Mouse (Mus musculus) limb, embryonic 14.5 days (tissue): ENCODE data around the gene Acvr1b. TPM values are rescaled to one million over a fixed set of nuclear protein-coding genes. Genes with fewer than 3 reads are reported as not detected.
A peak's percentile ranks its signal among the peaks of the same experiment; 100 is the strongest.

Experiments
- ATAC-seq: fragments of 200-750 bp; cut with Nextera tagmentation; 2 replicates; pipeline ENCODE4 v1.8.0; 2017; ENCODE audit warnings: low read depth, moderate number of reproducible peaks, moderate TSS enrichment; ENCODE audit not compliant: low FRiP score
- DNase-seq: peaks from one replicate; pipeline ENCODE4 v3.0.0-alpha.2; 2015; ENCODE audit warnings: low spot score
- H3K27ac ChIP-seq: fragments of 300-500 bp; sonication (generic); replicated peaks from 2 replicates; pipeline ENCODE4 v1.5.1; 2014; ENCODE audit warnings: low read depth, mild to moderate bottlenecking, low read length, moderate library complexity, mixed read lengths
- H3K27me3 ChIP-seq: fragments of 300-500 bp; sonication (generic); 2 replicates; pipeline ENCODE4 v1.6.1; 2014; ENCODE audit warnings: low read length, mixed read lengths; ENCODE audit not compliant: control insufficient read depth, insufficient read depth
- H3K36me3 ChIP-seq: fragments of 300-500 bp; sonication (generic); 2 replicates; pipeline ENCODE4 v1.6.1; 2014; ENCODE audit warnings: mild to moderate bottlenecking, low read length, moderate library complexity, mixed read lengths; ENCODE audit not compliant: control insufficient read depth, insufficient read depth
- H3K4me1 ChIP-seq: fragments of 300-500 bp; sonication (generic); 2 replicates; pipeline ENCODE4 v1.6.1; 2014; ENCODE audit warnings: antibody characterized with exemption, low read length, mixed read lengths; ENCODE audit not compliant: control insufficient read depth, insufficient read depth
- H3K4me2 ChIP-seq: fragments of 300-500 bp; sonication (generic); replicated peaks from 2 replicates; pipeline ENCODE4 v1.6.1; 2014; ENCODE audit warnings: low read depth, mild to moderate bottlenecking, low read length, moderate library complexity; ENCODE audit not compliant: severe bottlenecking
- H3K4me3 ChIP-seq: fragments of 300-500 bp; sonication (generic); replicated peaks from 2 replicates; pipeline ENCODE4 v1.5.1; 2014; ENCODE audit warnings: low read length
- H3K9ac ChIP-seq: fragments of 300-500 bp; sonication (generic); 2 replicates; pipeline ENCODE4 v1.6.1; 2014; ENCODE audit warnings: mild to moderate bottlenecking, low read depth, low read length, moderate library complexity; ENCODE audit not compliant: severe bottlenecking
- H3K9me3 ChIP-seq: fragments of 300-500 bp; sonication (generic); 2 replicates; pipeline ENCODE4 v1.6.1; 2016; ENCODE audit warnings: low read length; ENCODE audit not compliant: control insufficient read depth
- POLR2A ChIP-seq: fragments of 200-500 bp; IDR thresholded peaks from 2 replicates; pipeline ENCODE4 v1.8.0; 2012; ENCODE audit warnings: inconsistent platforms, mild to moderate bottlenecking, moderate library complexity, borderline replicate concordance; ENCODE audit not compliant: insufficient read depth, insufficient read length; ENCODE audit errors: extremely low read depth
- WGBS: fragments of 180-500 bp; shearing (Covaris S2); extraction: QIAGEN DNeasy Blood & Tissue Kit; methylation state at CpG from one replicate; pipeline ENCODE4 v1.1.7; 2014; 5-methylcytosine and 5-hydroxymethylcytosine counted together
- polyA plus RNA-seq, 2 experiments: library from polyadenylated mRNA; depleted of rRNA in 1 of 2; stranded (reverse) in 1 of 2; unstranded in 1 of 2; fragments of >200 nt; fragmentation: Nextera tagmentation in 1 of 2; extraction: Ambion mirVana in 1 of 2; gene quantifications; 2 replicates each; pipeline versions ENCODE4 v1.2.1 to v1.2.3; 2012 to 2014

The Acvr1b gene
- polyA plus RNA-seq, 2 experiments = 12.3 to 27.2 TPM

DNA sequence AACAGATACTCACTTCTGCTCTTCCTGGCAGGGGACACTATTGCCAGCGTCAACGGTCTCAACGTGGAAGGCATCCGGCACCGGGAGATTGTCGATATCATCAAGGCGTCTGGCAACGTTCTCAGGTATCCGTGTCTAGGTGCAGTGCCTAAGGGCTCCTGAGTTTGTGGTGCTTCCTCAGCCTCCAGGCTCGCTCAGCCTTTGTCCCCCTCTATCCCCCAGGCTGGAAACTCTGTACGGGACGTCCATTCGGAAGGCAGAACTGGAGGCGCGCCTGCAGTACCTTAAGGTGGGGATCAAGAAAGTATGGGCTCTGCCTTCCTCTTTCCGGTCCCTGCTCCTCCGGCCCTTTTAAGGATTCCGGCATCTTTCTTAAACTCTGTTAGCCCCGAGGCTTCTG, 56.6 kb downstream of the Acvr1b start:
- Histone ChIP-seq H3K27me3 (no peaks in the 10 kb centered on the region), H3K4me1 (peaks cover 42% of the 10 kb centered on the region), H3K4me2 (no peak overlapping the region), H3K27ac (no peak overlapping the region), H3K9me3 (no peaks in the 10 kb centered on the region), H3K4me3 (no peak overlapping the region), H3K36me3 (peaks cover 55% of the 10 kb centered on the region), H3K9ac (no peak overlapping the region)
- DNase-seq (no peak), ATAC-seq (no peak)
- TF ChIP-seq POLR2A = no peak
- 98% methylated on average over 19 of the region's 19 CpGs for WGBS

DNA sequence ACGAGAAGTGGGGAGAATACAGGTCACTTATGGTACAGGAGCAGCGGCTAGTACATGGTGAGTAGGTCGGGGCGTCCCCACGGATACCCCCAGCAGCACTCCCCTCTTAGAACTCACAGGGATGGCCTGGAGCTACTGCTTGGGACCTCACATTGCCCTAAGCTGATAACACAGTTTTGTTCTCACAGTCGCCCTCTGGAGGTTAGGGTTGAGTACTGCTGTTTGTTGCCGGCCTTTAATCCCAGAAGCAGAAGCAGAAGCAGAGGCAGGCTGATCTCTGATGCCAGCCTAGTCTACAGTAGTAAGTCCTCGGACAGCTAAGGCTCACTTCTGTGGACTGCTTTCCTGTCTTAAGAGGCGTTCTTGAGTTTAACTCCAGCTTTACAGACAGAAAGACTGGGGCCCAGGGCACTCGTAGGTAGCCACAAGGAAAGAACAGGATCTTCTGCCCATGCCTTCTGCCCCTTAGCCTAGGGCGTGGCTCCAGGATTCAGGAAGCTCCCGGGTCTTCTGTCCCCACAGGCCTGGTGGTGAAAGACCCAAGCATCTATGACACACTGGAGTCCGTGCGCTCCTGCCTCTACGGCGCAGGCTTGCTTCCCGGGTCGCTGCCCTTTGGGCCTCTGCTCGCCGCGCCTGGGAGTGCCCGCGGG, 57.3 kb downstream of the Acvr1b start:
- H3K36me3 ChIP-seq = peaks cover 55% of the 10 kb centered on the region
- H3K9ac ChIP-seq = 0 out of 2 replicates have a peak overlapping the region, but pooled peaks have one; percentile 12
- 80% methylated on average over 23 of the region's 23 CpGs for WGBS
- no peaks in the 10 kb centered on the region for H3K9me3 ChIP-seq
- no peak overlapping the region for H3K27ac ChIP-seq
- H3K4me1 ChIP-seq = peaks cover 41% of the 10 kb centered on the region
- ATAC-seq = no peak
- no peak overlapping the region for H3K4me3 ChIP-seq
- DNase-seq = no peak
- no peak for TF ChIP-seq POLR2A
- peak overlapping the region; percentile 15; the same call in 1 of the 2 replicates for H3K4me2 ChIP-seq
- H3K27me3 ChIP-seq = no peaks in the 10 kb centered on the region

DNA sequence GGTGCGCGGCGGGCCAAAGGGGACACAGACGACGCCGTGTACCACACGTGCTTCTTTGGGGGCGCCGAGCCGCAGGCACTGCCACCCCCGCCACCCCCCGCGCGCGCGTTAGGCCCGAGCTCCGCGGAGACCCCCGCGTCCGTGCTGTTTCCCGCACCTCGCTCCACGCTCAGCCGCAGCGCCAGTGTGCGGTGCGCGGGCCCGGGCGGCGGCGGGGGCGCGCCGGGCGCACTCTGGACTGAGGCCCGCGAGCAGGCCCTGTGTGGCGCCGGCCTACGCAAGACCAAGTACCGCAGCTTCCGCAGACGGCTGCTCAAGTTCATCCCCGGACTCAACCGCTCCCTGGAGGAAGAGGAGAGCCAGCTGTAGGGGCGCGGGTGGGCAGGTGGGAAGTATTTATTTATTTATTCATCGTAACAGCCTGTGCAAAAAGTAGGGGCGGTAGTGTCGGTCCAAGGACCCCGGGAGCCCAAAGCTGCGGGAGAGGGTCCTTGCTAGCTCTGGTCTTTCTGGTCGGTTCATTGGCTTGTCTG, 57.8 kb downstream of the Acvr1b start:
- ATAC-seq (no peak), DNase-seq (no peak)
- Histone ChIP-seq H3K9me3 (no peaks in the 10 kb centered on the region), H3K9ac (0 out of 2 replicates have a peak overlapping the region, but pooled peaks have one; percentile 12), H3K4me3 (no peak overlapping the region), H3K27me3 (no peaks in the 10 kb centered on the region), H3K4me1 (peaks cover 44% of the 10 kb centered on the region), H3K27ac (no peak overlapping the region), H3K36me3 (peaks cover 55% of the 10 kb centered on the region), H3K4me2 (peak overlapping the region; percentile 15; the same call in 1 of the 2 replicates)
- TF ChIP-seq POLR2A = no peak
- WGBS = 52% methylated on average over 49 of the region's 56 CpGs

DNA sequence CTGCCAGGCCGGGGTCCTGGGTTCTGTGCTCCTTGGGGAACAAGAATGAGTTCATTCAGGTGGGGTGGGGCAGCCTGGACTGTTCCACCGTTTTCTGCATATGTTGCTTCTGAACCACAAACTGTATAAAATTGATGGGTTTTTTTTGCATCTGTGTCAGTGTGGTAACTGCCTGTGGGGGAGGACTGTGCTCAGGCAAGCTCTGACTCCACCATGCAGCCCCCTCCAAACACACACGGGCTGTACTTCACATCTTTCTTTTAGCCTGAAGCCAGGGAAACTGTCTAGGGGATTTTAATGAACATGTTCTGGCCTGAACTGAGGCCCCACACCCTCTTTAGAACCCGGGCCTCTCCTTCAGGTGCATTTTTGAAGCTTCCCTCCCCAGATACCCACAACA, 58.7 kb downstream of the Acvr1b start:
- H3K4me3 ChIP-seq = no peak overlapping the region
- H3K27me3 ChIP-seq = no peaks in the 10 kb centered on the region
- no peaks in the 10 kb centered on the region for H3K9me3 ChIP-seq
- ATAC-seq = no peak
- H3K27ac ChIP-seq = no peak overlapping the region
- no peak for DNase-seq
- no peak overlapping the region for H3K4me2 ChIP-seq
- peaks cover 37% of the 10 kb centered on the region for H3K4me1 ChIP-seq
- H3K9ac ChIP-seq = no peak overlapping the region
- 39% methylated on average over 4 of the region's 4 CpGs for WGBS
- peaks cover 49% of the 10 kb centered on the region for H3K36me3 ChIP-seq
- no peak for TF ChIP-seq POLR2A

DNA sequence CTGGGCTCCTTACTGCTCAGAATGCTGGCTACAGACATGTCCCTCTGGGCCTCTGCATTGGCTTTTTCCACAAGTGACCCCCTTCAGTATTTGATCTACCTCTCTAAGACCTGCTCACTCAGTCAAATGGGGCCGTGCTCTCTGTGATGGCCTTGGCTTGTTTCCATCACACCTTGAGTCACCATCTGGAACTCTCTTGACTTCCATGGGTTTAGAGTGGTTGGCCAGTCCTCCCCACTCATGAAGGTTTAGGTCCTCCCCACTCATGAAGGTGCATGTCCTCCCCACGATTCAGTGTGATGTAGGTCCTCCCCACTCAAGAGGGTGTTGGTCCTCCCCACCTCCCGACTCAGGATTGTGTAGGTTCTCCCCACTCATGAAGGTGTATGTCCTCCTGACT, 59.3 kb downstream of the Acvr1b start:
- no peak for DNase-seq
- no peak overlapping the region for H3K4me2 ChIP-seq
- WGBS = 78% methylated on average over 3 of the region's 3 CpGs
- H3K27ac ChIP-seq = no peak overlapping the region; the same call in 1 of the 2 replicates
- no peaks in the 10 kb centered on the region for H3K27me3 ChIP-seq
- no peak overlapping the region for H3K4me3 ChIP-seq
- no peaks in the 10 kb centered on the region for H3K9me3 ChIP-seq
- H3K9ac ChIP-seq = no peak overlapping the region
- no peak for ATAC-seq
- peaks cover 48% of the 10 kb centered on the region for H3K36me3 ChIP-seq
- TF ChIP-seq POLR2A = no peak
- peaks cover 31% of the 10 kb centered on the region for H3K4me1 ChIP-seq
